Mouse (Mus musculus) forebrain, embryonic 13.5 days (tissue): ENCODE data around the gene Dctn3. TPM values are rescaled to one million over a fixed set of nuclear protein-coding genes. Genes with fewer than 3 reads are reported as not detected.
A peak's percentile ranks its signal among the peaks of the same experiment; 100 is the strongest.
"Not testable (repeated sequence)": the region's sequence is repeated elsewhere in the genome, so short reads cannot be mapped to it uniquely, and the experiment has no call there.

Experiments
- ATAC-seq: fragments of 200-750 bp; cut with Nextera tagmentation; 2 replicates; pipeline ENCODE4 v1.8.0; 2017
- H3K27ac ChIP-seq: fragments of 300-500 bp; sonication (generic); 2 replicates; pipeline ENCODE4 v1.5.1; 2015; ENCODE audit warnings: inconsistent platforms, mild to moderate bottlenecking, moderate library complexity
- H3K27me3 ChIP-seq: fragments of 300-500 bp; sonication (generic); 2 replicates; pipeline ENCODE4 v1.6.1; 2015; ENCODE audit warnings: mild to moderate bottlenecking, inconsistent platforms
- H3K36me3 ChIP-seq: fragments of 300-500 bp; sonication (generic); 2 replicates; pipeline ENCODE4 v1.6.1; 2015; ENCODE audit warnings: mild to moderate bottlenecking, inconsistent platforms; ENCODE audit not compliant: poor library complexity, severe bottlenecking
- H3K4me1 ChIP-seq: fragments of 300-500 bp; sonication (generic); 2 replicates; pipeline ENCODE4 v1.6.1; 2015; ENCODE audit warnings: inconsistent platforms
- H3K4me2 ChIP-seq: fragments of 300-500 bp; sonication (generic); 2 replicates; pipeline ENCODE4 v1.6.1; 2015; ENCODE audit warnings: inconsistent platforms, mild to moderate bottlenecking, moderate library complexity
- H3K4me3 ChIP-seq: fragments of 300-500 bp; sonication (generic); 2 replicates; pipeline ENCODE4 v1.5.1; 2015; ENCODE audit warnings: mild to moderate bottlenecking, inconsistent platforms
- H3K9ac ChIP-seq: fragments of 300-500 bp; sonication (generic); 2 replicates; pipeline ENCODE4 v1.6.1; 2015; ENCODE audit warnings: mild to moderate bottlenecking, inconsistent platforms
- H3K9me3 ChIP-seq: fragments of 300-500 bp; sonication (generic); replicated peaks from 2 replicates; pipeline ENCODE4 v1.6.1; 2016; ENCODE audit warnings: inconsistent platforms
- WGBS: fragments of 180-500 bp; shearing (Covaris S2); methylation state at CpG from one replicate; pipeline ENCODE4 v1.1.7; 2015; 5-methylcytosine and 5-hydroxymethylcytosine counted together
- polyA plus RNA-seq: library from polyadenylated mRNA; unstranded; fragments of >200 nt; fragmentation: Nextera tagmentation; extraction: Ambion mirVana; gene quantifications from 2 replicates; pipeline ENCODE4 v1.2.1, GENCODE M21; 2015

Dctn3 gene
- polyA plus RNA-seq, 1 experiment from 2014 or later = 262 TPM

DNA sequence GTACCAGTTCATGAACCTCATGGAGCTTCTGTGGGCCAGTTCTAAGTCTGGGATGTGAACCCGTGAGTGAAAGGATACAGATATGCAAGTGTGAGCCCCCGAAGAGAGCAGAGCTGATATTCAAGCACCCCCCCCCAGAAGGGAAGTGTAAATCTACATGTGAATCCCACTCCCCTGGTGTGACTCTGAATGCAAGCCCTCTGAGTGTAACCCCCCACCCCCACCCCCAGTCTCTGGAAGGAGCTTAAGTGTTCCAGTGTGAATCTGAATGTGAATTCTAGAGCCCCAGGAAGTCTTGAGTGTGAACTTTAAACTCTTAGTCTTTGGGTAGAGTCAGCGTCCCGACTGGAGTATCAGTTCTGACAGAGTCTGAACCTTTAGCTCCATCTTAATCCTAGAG lies 29.5 kb downstream of the Dctn3 start:
- Histone ChIP-seq H3K4me1 (peaks cover 13% of the 10 kb centered on the region), H3K4me3 (peak overlapping the region; percentile 18; the same call in 1 of the 2 replicates), H3K4me2 (peak overlapping the region; percentile 51), H3K9ac (0 out of 2 replicates have a peak overlapping the region, but pooled peaks have one; percentile 14)
- 5% methylated on average over 4 of the region's 4 CpGs for WGBS
- not testable (repeated sequence) for ATAC-seq, H3K36me3 ChIP-seq, H3K27me3 ChIP-seq, H3K9me3 ChIP-seq, H3K27ac ChIP-seq

DNA sequence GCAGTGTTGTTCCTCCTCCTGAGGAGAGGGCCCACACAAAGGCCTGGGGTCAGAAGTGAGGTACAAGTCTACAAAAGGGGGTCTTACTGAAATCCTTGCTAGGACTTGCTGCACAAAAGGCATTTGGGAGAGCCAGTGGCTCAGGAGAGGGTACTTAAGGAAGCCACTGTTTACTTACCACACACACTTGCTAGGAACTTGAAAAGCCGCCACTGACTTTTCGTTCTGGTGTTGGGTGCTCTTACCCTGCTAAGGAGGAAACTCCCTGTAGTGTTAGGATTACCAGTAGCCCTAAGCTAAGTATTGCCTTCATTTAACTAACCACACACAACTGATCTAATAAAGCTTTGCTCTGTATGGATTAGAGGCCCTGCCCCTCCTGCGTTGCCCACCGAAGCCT lies 33.0 kb downstream of the Dctn3 start:
- not testable (repeated sequence) for ATAC-seq, H3K9ac ChIP-seq, H3K9me3 ChIP-seq, H3K4me2 ChIP-seq, H3K4me3 ChIP-seq, H3K27me3 ChIP-seq, H3K27ac ChIP-seq, H3K36me3 ChIP-seq
- peaks cover 39% of the 10 kb centered on the region for H3K4me1 ChIP-seq
- no CpG with 5 or more reads among the region's 4 CpGs for WGBS

- Histone ChIP-seq H3K27ac (peak overlapping the region; percentile 55), H3K4me1 (peaks cover 43% of the 10 kb centered on the region)
- H3K9ac ChIP-seq, ATAC-seq, H3K27me3 ChIP-seq, H3K9me3 ChIP-seq, H3K4me3 ChIP-seq, H3K36me3 ChIP-seq, H3K4me2 ChIP-seq: not testable (repeated sequence)
- WGBS = 31% methylated on average over 1 of the region's 1 CpGs
Measured at GRCm38 (mm10) chr4:41688562-41688961, 34.4 kb downstream of the Dctn3 start.

- H3K4me3 ChIP-seq, H3K27me3 ChIP-seq, ATAC-seq, H3K9ac ChIP-seq, H3K4me2 ChIP-seq, H3K36me3 ChIP-seq, H3K9me3 ChIP-seq: not testable (repeated sequence)
- peak overlapping the region; percentile 62 for H3K27ac ChIP-seq
- 4% methylated on average over 10 of the region's 10 CpGs for WGBS
- H3K4me1 ChIP-seq = peaks cover 58% of the 10 kb centered on the region
Measured at GRCm38 (mm10) chr4:41685882-41686492, 37.0 kb downstream of the Dctn3 start.

DNA sequence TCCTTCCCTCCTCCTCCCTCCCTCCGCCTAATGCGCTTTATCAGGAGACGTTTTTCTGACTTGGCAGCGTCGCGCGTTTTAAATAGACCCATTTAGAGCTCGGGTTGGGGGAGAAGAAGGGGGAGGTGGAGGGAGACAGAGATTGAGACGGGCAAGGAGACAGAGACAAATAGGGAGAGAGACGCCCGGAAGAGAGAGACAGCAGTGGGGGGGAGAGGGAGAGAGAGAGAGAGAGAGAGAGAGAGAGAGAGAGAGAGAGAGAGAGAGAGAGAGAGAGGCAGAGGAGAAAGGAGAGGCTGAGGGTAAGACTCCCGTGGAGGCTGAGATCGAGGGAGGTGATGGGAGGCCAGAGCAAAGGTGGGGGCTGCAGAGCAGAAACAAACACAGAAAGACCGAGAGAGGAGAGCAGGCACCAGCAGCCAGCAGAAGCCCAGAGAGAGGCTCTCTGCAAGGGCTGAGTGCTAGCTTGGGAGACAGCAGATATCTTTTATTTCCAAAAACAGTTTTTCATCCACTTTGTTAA lies 38.0 kb downstream of the Dctn3 start:
- not testable (repeated sequence) for H3K9ac ChIP-seq, H3K9me3 ChIP-seq, H3K36me3 ChIP-seq, H3K27me3 ChIP-seq, H3K4me3 ChIP-seq
- Histone ChIP-seq H3K4me1 (peaks cover 68% of the 10 kb centered on the region), H3K4me2 (peak overlapping the region; percentile 43; the same call in 1 of the 2 replicates), H3K27ac (peak overlapping the region; percentile 93)
- WGBS = 0% methylated on average over 12 of the region's 14 CpGs
- peak; percentile 5; the same call in 1 of the 2 replicates for ATAC-seq

DNA sequence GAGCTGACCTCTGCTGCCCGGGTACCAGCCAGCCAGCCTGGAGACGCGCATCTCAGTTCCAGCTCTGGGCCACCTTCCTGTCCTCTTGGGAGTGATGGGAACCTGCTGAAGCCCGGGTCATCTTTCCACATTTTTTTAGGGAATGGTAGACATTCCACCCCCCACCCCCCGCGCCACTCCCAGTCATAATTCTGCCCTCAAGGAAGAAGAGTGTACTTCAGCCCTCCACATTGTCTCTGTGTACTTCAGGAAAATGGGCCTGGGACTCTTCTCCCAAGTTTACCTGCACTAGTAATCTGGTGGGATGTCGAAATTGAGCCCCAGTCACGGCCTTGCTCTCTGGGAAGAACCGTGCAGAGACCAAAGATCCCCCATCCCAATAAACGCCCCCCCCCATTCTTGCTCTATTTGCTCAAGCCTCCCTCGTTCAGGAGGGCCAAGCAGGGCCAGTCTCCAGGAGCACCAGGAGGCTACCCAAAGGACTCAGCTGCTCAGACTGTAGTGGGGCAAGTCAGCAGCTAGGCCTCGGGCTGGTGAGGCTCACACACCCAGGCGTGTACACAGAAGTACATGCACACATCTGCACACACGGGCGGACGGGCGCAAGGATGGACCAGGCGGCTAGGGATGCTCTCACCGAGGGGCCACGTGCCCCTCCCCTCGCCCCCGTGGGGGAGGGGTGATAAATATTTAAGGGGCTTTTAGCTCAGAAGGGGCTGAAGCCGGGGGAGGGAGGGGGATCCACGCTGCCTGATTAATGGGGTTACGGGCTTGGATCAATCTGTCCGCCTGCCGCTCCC lies 38.6 kb downstream of the Dctn3 start:
- not testable (repeated sequence) for H3K9ac ChIP-seq, H3K9me3 ChIP-seq, H3K27me3 ChIP-seq, H3K36me3 ChIP-seq
- peak overlapping the region; percentile 12; the same call in 1 of the 2 replicates for H3K4me3 ChIP-seq
- peaks cover 75% of the 10 kb centered on the region for H3K4me1 ChIP-seq
- H3K27ac ChIP-seq = peak overlapping the region; percentile 93
- ATAC-seq = peak; percentile 39
- peak overlapping the region; percentile 43 for H3K4me2 ChIP-seq
- WGBS = 3% methylated on average over 23 of the region's 27 CpGs

- WGBS = 0% methylated on average over 1 of the region's 27 CpGs
- peak; percentile 57 for ATAC-seq
- not testable (repeated sequence) for H3K36me3 ChIP-seq, H3K27me3 ChIP-seq, H3K9ac ChIP-seq, H3K4me3 ChIP-seq, H3K9me3 ChIP-seq
- peak overlapping the region; percentile 85 for H3K27ac ChIP-seq
- H3K4me1 ChIP-seq = peaks cover 75% of the 10 kb centered on the region
- peak overlapping the region; percentile 48 for H3K4me2 ChIP-seq
Measured at GRCm38 (mm10) chr4:41683303-41683702, 39.7 kb downstream of the Dctn3 start.

DNA sequence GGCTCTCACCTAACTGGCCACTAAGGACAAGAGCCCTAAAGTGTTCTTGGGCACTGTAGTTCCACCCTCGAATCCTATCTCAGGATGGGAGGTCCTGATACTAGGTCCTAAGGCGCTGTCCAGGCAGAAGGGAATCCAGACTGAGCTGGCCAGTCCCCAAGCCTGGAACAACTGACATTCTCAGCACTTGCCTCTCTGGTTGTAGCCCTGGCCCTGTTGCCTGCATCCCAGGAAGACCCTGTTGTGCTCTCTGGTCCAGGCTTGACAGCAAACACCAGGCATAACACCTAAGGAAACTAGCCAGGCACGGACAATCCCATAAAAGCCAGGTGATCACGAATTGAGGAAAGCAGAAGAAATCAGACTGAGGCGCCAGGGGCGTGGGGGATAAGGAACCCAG lies 40.2 kb downstream of the Dctn3 start:
- peak overlapping the region; percentile 85 for H3K27ac ChIP-seq
- H3K27me3 ChIP-seq = no peaks in the 10 kb centered on the region

DNA sequence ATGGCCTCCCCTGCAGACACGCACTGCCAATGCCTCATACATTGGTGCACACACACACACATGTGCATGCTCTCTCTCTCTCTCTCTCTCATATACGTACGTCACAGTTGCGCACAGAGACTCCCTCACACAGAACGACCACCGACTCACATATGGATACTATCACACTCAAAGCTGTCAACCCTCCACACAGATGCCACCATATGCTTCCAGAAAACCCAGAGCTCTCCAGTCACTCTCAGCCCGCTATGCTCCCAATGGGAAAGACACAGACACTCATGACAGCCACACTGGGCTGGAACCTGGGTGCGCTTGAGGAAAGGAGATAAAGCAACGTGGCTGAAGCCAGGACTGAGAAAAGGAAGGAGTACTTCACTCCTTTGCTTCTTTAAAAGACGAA lies 41.0 kb downstream of the Dctn3 start:
- Histone ChIP-seq H3K9ac (no peak overlapping the region), H3K9me3 (no peaks in the 10 kb centered on the region), H3K27ac (peak overlapping the region; percentile 85), H3K36me3 (0 out of 2 replicates have a peak, but pooled peaks cover 8% of the 10 kb centered on the region), H3K4me2 (peak overlapping the region; percentile 48; the same call in 1 of the 2 replicates), H3K27me3 (no peaks in the 10 kb centered on the region), H3K4me1 (peaks cover 77% of the 10 kb centered on the region), H3K4me3 (no peak overlapping the region)
- peak; percentile 20 for ATAC-seq
- WGBS = 69% methylated on average over 10 of the region's 10 CpGs

More for the DNA sequence above, 40.2 kb downstream of the Dctn3 start:
- Histone ChIP-seq H3K9ac (peak overlapping the region; percentile 41), H3K4me2 (peak overlapping the region; percentile 48), H3K4me3 (0 out of 2 replicates have a peak overlapping the region, but pooled peaks have one; percentile 4), H3K9me3 (no peaks in the 10 kb centered on the region), H3K36me3 (0 out of 2 replicates have a peak, but pooled peaks cover 8% of the 10 kb centered on the region), H3K4me1 (peaks cover 77% of the 10 kb centered on the region)
- ATAC-seq = no peak
- 27% methylated on average over 6 of the region's 6 CpGs for WGBS

- H3K9ac ChIP-seq = no peak overlapping the region
- WGBS = 47% methylated on average over 4 of the region's 4 CpGs
- H3K9me3 ChIP-seq = no peaks in the 10 kb centered on the region
- 0 out of 2 replicates have a peak, but pooled peaks cover 8% of the 10 kb centered on the region for H3K36me3 ChIP-seq
- no peaks in the 10 kb centered on the region for H3K27me3 ChIP-seq
- 0 out of 2 replicates have a peak overlapping the region, but pooled peaks have one; percentile 6 for H3K27ac ChIP-seq
- no peak for ATAC-seq
- H3K4me1 ChIP-seq = peaks cover 77% of the 10 kb centered on the region
- H3K4me3 ChIP-seq = no peak overlapping the region
- H3K4me2 ChIP-seq = no peak overlapping the region
Measured at GRCm38 (mm10) chr4:41681176-41681575, 41.8 kb downstream of the Dctn3 start.

GRCm38 (mm10) chr4:41679291-41679690 lies 43.7 kb downstream of the Dctn3 start:
- Histone ChIP-seq H3K4me2 (peak overlapping the region; percentile 5; the same call in 1 of the 2 replicates), H3K36me3 (peaks cover 14% of the 10 kb centered on the region; the same call in 1 of the 2 replicates), H3K27ac (peak overlapping the region; percentile 80), H3K27me3 (no peaks in the 10 kb centered on the region), H3K4me1 (peaks cover 89% of the 10 kb centered on the region), H3K4me3 (no peak overlapping the region), H3K9ac (peak overlapping the region; percentile 37), H3K9me3 (no peaks in the 10 kb centered on the region)
- no peak for ATAC-seq
- WGBS = 6% methylated on average over 2 of the region's 2 CpGs

DNA sequence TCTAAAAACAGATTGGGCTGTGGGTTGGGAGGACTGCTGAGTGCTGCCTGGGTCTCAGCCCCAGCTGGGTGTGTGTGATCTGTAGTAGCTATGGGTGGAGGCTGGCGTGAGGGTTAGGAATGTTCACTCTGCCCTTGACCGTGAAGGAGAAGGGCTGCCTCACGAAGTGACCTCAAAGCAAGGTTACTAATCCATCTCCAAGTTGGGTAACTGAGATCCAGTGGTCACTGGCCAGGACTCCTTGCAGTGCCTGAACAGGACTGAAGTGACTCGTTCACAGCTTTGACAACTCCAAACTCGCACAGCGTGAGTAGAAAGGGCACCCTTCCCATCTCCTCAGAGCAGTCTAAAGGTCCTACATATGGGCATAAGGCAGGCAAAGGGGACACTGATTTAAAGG lies 44.1 kb downstream of the Dctn3 start:
- H3K9ac ChIP-seq = peak overlapping the region; percentile 37
- no peak overlapping the region for H3K4me3 ChIP-seq
- no peak for ATAC-seq
- H3K27ac ChIP-seq = peak overlapping the region; percentile 80
- no peak overlapping the region for H3K4me2 ChIP-seq
- 69% methylated on average over 6 of the region's 6 CpGs for WGBS
- H3K4me1 ChIP-seq = peaks cover 89% of the 10 kb centered on the region
- no peaks in the 10 kb centered on the region for H3K9me3 ChIP-seq
- H3K27me3 ChIP-seq = no peaks in the 10 kb centered on the region
- H3K36me3 ChIP-seq = peaks cover 14% of the 10 kb centered on the region; the same call in 1 of the 2 replicates
